Mouse (Mus musculus): ENCODE data around the gene Ubap1. TPM values are rescaled to one million over a fixed set of nuclear protein-coding genes. Genes with fewer than 3 reads are reported as not detected.
A peak's percentile ranks its signal among the peaks of the same experiment; 100 is the strongest.

Ubap1 gene
- polyA plus RNA-seq, 1 experiment, result 29.2 TPM

GRCm38 (mm10) chr4:41349199-41349591, 399 bp downstream of the Ubap1 start:
- peak overlapping the region; percentile 68 for H3K4me3 ChIP-seq (ENCODE audit: control insufficient read depth, insufficient read depth, low read length)
- H3K27me3 ChIP-seq (ENCODE audit: control insufficient read depth, insufficient read depth, low read length), result no peaks in the 10 kb centered on the region
- H3K4me1 ChIP-seq (replicated peaks; ENCODE audit: control insufficient read depth, insufficient read depth, low read length), result no peaks in the 10 kb centered on the region
- no peak for DNase-seq
- H3K27ac ChIP-seq (ENCODE audit: control insufficient read depth, insufficient read depth, low read length), result no peak overlapping the region
- H3K36me3 ChIP-seq (ENCODE audit: control insufficient read depth, insufficient read depth, low read length), result no peaks in the 10 kb centered on the region
- no peak for TF ChIP-seq POLR2A (IDR thresholded peaks at IDR 0.05; ENCODE audit: control insufficient read depth, extremely low read depth, insufficient read depth, low read length, poor library complexity)
- WGBS, result under 1% methylated on average over 27 of the region's 28 CpGs

GRCm38 (mm10) chr4:41352758-41353157, 4.0 kb downstream of the Ubap1 start:
- no peak for DNase-seq
- 93% methylated on average over 4 of the region's 4 CpGs for WGBS
- H3K27me3 ChIP-seq (ENCODE audit: control insufficient read depth, insufficient read depth, low read length), result no peaks in the 10 kb centered on the region
- H3K36me3 ChIP-seq (ENCODE audit: control insufficient read depth, insufficient read depth, low read length), result no peaks in the 10 kb centered on the region
- no peak overlapping the region for H3K4me3 ChIP-seq (ENCODE audit: control insufficient read depth, insufficient read depth, low read length)
- no peaks in the 10 kb centered on the region for H3K4me1 ChIP-seq (replicated peaks; ENCODE audit: control insufficient read depth, insufficient read depth, low read length)
- no peak overlapping the region for H3K27ac ChIP-seq (ENCODE audit: control insufficient read depth, insufficient read depth, low read length)
- TF ChIP-seq CTCF (IDR thresholded peaks at IDR 0.05; ENCODE audit: borderline replicate concordance, control insufficient read depth, extremely low read depth, insufficient read depth, low read length, poor library complexity), result no peak

DNA sequence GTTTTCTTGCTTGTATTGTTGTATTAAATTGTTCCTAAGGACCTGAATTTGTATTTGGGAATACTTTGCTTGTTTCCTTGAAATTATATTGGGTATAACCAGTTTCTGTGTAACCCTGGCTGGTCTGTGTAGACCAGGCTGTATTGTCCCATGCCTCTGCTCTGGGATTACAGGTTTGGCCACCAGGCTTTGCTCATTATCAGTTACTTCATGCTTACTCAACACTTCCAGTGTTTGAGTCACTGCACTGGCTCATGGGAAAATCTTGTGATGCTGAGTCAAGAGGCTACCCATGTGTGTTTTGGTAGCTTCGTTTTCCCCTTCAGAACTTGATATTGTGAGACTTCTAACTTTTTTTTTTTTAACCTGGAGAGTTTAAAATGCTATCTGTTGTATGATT, 4.5 kb downstream of the Ubap1 start:
- 84% methylated on average over 1 of the region's 1 CpGs for WGBS
- Histone ChIP-seq H3K27me3 (ENCODE audit: control insufficient read depth, insufficient read depth, low read length) (no peaks in the 10 kb centered on the region), H3K4me3 (ENCODE audit: control insufficient read depth, insufficient read depth, low read length) (no peak overlapping the region), H3K27ac (ENCODE audit: control insufficient read depth, insufficient read depth, low read length) (no peak overlapping the region), H3K4me1 (replicated peaks; ENCODE audit: control insufficient read depth, insufficient read depth, low read length) (no peaks in the 10 kb centered on the region), H3K36me3 (ENCODE audit: control insufficient read depth, insufficient read depth, low read length) (no peaks in the 10 kb centered on the region)
- TF ChIP-seq POLR2A (IDR thresholded peaks at IDR 0.05; ENCODE audit: control insufficient read depth, extremely low read depth, insufficient read depth, low read length, poor library complexity) (no peak), CTCF (IDR thresholded peaks at IDR 0.05; ENCODE audit: borderline replicate concordance, control insufficient read depth, extremely low read depth, insufficient read depth, low read length, poor library complexity) (no peak)
- no peak for DNase-seq

GRCm38 (mm10) chr4:41357154-41357553, 8.4 kb downstream of the Ubap1 start:
- H3K36me3 ChIP-seq (ENCODE audit: control insufficient read depth, insufficient read depth, low read length), result no peaks in the 10 kb centered on the region
- TF ChIP-seq POLR2A (IDR thresholded peaks at IDR 0.05; ENCODE audit: control insufficient read depth, extremely low read depth, insufficient read depth, low read length, poor library complexity) (no peak), CTCF (IDR thresholded peaks at IDR 0.05; ENCODE audit: borderline replicate concordance, control insufficient read depth, extremely low read depth, insufficient read depth, low read length, poor library complexity) (no peak)
- 96% methylated on average over 2 of the region's 2 CpGs for WGBS
- H3K4me3 ChIP-seq (ENCODE audit: control insufficient read depth, insufficient read depth, low read length), result no peak overlapping the region
- no peak overlapping the region for H3K27ac ChIP-seq (ENCODE audit: control insufficient read depth, insufficient read depth, low read length)
- H3K27me3 ChIP-seq (ENCODE audit: control insufficient read depth, insufficient read depth, low read length), result no peaks in the 10 kb centered on the region
- H3K4me1 ChIP-seq (replicated peaks; ENCODE audit: control insufficient read depth, insufficient read depth, low read length), result no peaks in the 10 kb centered on the region
- no peak for DNase-seq

- no peak for DNase-seq
Observed at GRCm38 (mm10) chr4:41358669-41359068, 9.9 kb downstream of the Ubap1 start.

DNA sequence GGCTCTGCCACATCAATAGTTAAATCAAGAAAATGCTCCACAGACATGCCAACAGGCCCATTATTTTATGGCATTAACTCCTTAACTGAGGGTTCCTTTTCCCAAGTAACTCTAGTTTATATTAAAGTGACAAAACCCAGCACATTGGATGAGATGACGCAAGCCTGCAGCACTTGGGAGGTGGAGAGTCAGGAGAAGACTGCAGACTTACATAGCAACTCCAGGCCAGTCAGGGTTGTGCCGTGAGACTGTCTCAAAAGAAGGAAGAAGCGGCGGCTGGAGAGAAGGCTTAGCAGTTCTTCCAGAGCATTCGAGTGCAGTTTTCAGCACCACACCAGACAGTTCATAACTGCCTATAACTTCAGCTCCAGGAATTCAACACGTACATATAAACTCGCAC, 10.6 kb downstream of the Ubap1 start:
- 98% methylated on average over 7 of the region's 7 CpGs for WGBS
- Histone ChIP-seq H3K4me3 (ENCODE audit: control insufficient read depth, insufficient read depth, low read length) (no peak overlapping the region), H3K27ac (ENCODE audit: control insufficient read depth, insufficient read depth, low read length) (no peak overlapping the region), H3K36me3 (ENCODE audit: control insufficient read depth, insufficient read depth, low read length) (no peaks in the 10 kb centered on the region), H3K27me3 (ENCODE audit: control insufficient read depth, insufficient read depth, low read length) (no peaks in the 10 kb centered on the region), H3K4me1 (replicated peaks; ENCODE audit: control insufficient read depth, insufficient read depth, low read length) (peaks cover 2% of the 10 kb centered on the region)
- TF ChIP-seq POLR2A (IDR thresholded peaks at IDR 0.05; ENCODE audit: control insufficient read depth, extremely low read depth, insufficient read depth, low read length, poor library complexity), result no peak
- TF ChIP-seq CTCF (IDR thresholded peaks at IDR 0.05; ENCODE audit: borderline replicate concordance, control insufficient read depth, extremely low read depth, insufficient read depth, low read length, poor library complexity), result no peak
- no peak for DNase-seq

More at GRCm38 (mm10) chr4:41358669-41359068, 9.9 kb downstream of the Ubap1 start:
- no peaks in the 10 kb centered on the region for H3K27me3 ChIP-seq (ENCODE audit: control insufficient read depth, insufficient read depth, low read length)
- 70% methylated on average over 2 of the region's 2 CpGs for WGBS
- no peaks in the 10 kb centered on the region for H3K36me3 ChIP-seq (ENCODE audit: control insufficient read depth, insufficient read depth, low read length)
- peaks cover 2% of the 10 kb centered on the region for H3K4me1 ChIP-seq (replicated peaks; ENCODE audit: control insufficient read depth, insufficient read depth, low read length)
- no peak for TF ChIP-seq CTCF (IDR thresholded peaks at IDR 0.05; ENCODE audit: borderline replicate concordance, control insufficient read depth, extremely low read depth, insufficient read depth, low read length, poor library complexity)
- TF ChIP-seq POLR2A (IDR thresholded peaks at IDR 0.05; ENCODE audit: control insufficient read depth, extremely low read depth, insufficient read depth, low read length, poor library complexity), result no peak
- no peak overlapping the region for H3K4me3 ChIP-seq (ENCODE audit: control insufficient read depth, insufficient read depth, low read length)
- H3K27ac ChIP-seq (ENCODE audit: control insufficient read depth, insufficient read depth, low read length), result no peak overlapping the region

DNA sequence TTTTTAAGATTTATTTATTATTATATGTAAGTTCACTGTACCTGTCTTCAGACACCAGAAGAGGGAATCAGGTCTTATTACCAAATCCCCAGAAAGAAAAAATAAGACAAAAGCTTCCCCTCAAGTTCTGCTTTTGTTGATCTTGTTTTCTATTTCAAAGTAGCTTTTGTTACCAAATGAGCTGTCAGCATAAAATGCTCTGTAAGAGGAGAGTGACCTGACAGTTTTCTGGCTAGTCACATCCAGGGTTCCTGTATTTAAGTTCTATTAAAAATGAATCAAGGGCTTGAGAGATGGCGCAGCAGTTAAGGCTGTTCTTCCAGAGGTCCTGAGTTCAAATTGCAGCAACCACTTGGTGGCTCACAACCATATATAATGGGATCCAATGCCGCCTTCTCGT, 12.3 kb downstream of the Ubap1 start:
- H3K4me1 ChIP-seq (replicated peaks; ENCODE audit: control insufficient read depth, insufficient read depth, low read length), result peaks cover 2% of the 10 kb centered on the region
- no peak for TF ChIP-seq POLR2A (IDR thresholded peaks at IDR 0.05; ENCODE audit: control insufficient read depth, extremely low read depth, insufficient read depth, low read length, poor library complexity)
- no peak for TF ChIP-seq CTCF (IDR thresholded peaks at IDR 0.05; ENCODE audit: borderline replicate concordance, control insufficient read depth, extremely low read depth, insufficient read depth, low read length, poor library complexity)
- no peak overlapping the region for H3K27ac ChIP-seq (ENCODE audit: control insufficient read depth, insufficient read depth, low read length)
- no peak overlapping the region for H3K4me3 ChIP-seq (ENCODE audit: control insufficient read depth, insufficient read depth, low read length)
- DNase-seq, result no peak
- H3K27me3 ChIP-seq (ENCODE audit: control insufficient read depth, insufficient read depth, low read length), result no peaks in the 10 kb centered on the region
- H3K36me3 ChIP-seq (ENCODE audit: control insufficient read depth, insufficient read depth, low read length), result no peaks in the 10 kb centered on the region
- WGBS, result 93% methylated on average over 3 of the region's 3 CpGs
